Mouse (Mus musculus): ENCODE measurements around the gene Syce1.

- TF ChIP-seq CTCF (IDR thresholded peaks at IDR 0.05; ENCODE audit: insufficient read depth, low read depth, low read length) (no peak), POLR2A (IDR thresholded peaks at IDR 0.05; ENCODE audit: insufficient read depth, low read depth, low read length) (no peak)
These were observed 31.3 kb downstream of the Syce1 start for GRCm38 (mm10) chr7:140756151-140756854.

Measured in olfactory bulb, adult 2 months (tissue).